Mouse (Mus musculus) MEL (cell line): ENCODE measurements at regions not wholly inside any gene's neighbourhood (a gene's known extent, or its start where the extent isn't known, plus 50 kb on each side); places are given as distances from the start of the nearest gene placed in this dataset.

Experiments
- DNase-seq: peaks from one replicate; pipeline ENCODE4 v3.0.0; 2011; ENCODE audit warnings: low read depth, low spot score
- H3K27ac ChIP-seq: 2 replicates; pipeline ENCODE4 v1.5.1; 2012; ENCODE audit warnings: low read depth, mild to moderate bottlenecking, control low read depth, low read length, moderate library complexity; ENCODE audit not compliant: control insufficient read depth
- H3K27me3 ChIP-seq, 2 experiments: fragments of 150-350 bp in 1 of 2; sonication (generic) in 1 of 2; 2 replicates each; pipeline ENCODE4 v1.6.1; 2012; ENCODE audit warnings: low read length in 2 of 2, mild to moderate bottlenecking in 2 of 2, improper control_type of control experiment in 1 of 2, moderate library complexity in 1 of 2; ENCODE audit not compliant: insufficient read depth in 2 of 2, control insufficient read depth in 1 of 2
- H3K36me3 ChIP-seq, 2 experiments: 2 replicates each; pipeline ENCODE4 v1.6.1; 2012 to 2014; ENCODE audit warnings: low read length in 2 of 2, improper control_type of control experiment in 1 of 2, inconsistent platforms in 1 of 2, mild to moderate bottlenecking in 1 of 2; ENCODE audit not compliant: insufficient read depth in 2 of 2, control insufficient read depth in 1 of 2
- H3K4me1 ChIP-seq, 2 experiments: fragments of 150-350 bp in 1 of 2; sonication (generic) in 1 of 2; 2 replicates each; pipeline ENCODE4 v1.6.1; 2012; ENCODE audit warnings: low read length in 2 of 2, improper control_type of control experiment in 1 of 2, mild to moderate bottlenecking in 1 of 2; ENCODE audit not compliant: insufficient read depth in 2 of 2, control insufficient read depth in 1 of 2
- H3K4me3 ChIP-seq, 2 experiments: fragments of 150-350 bp in 1 of 2; sonication (generic) in 1 of 2; 2 replicates each; pipeline ENCODE4 v1.5.1; 2012; ENCODE audit warnings: low read depth in 2 of 2, low read length in 2 of 2, mild to moderate bottlenecking in 2 of 2, moderate library complexity in 2 of 2, control low read depth in 1 of 2, improper control_type of control experiment in 1 of 2; ENCODE audit not compliant: control insufficient read depth in 1 of 2, insufficient read depth in 1 of 2
- H3K79me2 ChIP-seq: 2 replicates; pipeline ENCODE4 v1.6.1; 2012; ENCODE audit warnings: mild to moderate bottlenecking, low read length, moderate library complexity; ENCODE audit not compliant: control insufficient read depth, poor library complexity, insufficient read depth
- H3K9ac ChIP-seq: 2 replicates; pipeline ENCODE4 v1.6.1; 2012; ENCODE audit warnings: low read depth, mild to moderate bottlenecking, control low read depth, low read length, moderate library complexity; ENCODE audit not compliant: control insufficient read depth, poor library complexity, severe bottlenecking
- H3K9me3 ChIP-seq: fragments of 150-350 bp; sonication (generic); replicated peaks from 2 replicates; pipeline ENCODE4 v1.6.1; 2012; ENCODE audit warnings: mild to moderate bottlenecking, low read length, improper control_type of control experiment, moderate library complexity; ENCODE audit not compliant: insufficient read depth
- CHD1 ChIP-seq: IDR thresholded peaks from 2 replicates; pipeline ENCODE4 v1.6.1; 2012; ENCODE audit warnings: low read depth, mild to moderate bottlenecking, inconsistent platforms, low read length, improper control_type of control experiment
- ETS1 ChIP-seq: IDR thresholded peaks from 2 replicates; pipeline ENCODE4 v1.6.1; 2012; ENCODE audit warnings: low read depth, mild to moderate bottlenecking, inconsistent platforms, low read length, improper control_type of control experiment, moderate library complexity
- HCFC1 ChIP-seq: IDR thresholded peaks from 2 replicates; pipeline ENCODE4 v1.6.1; 2012; ENCODE audit warnings: low read depth, mild to moderate bottlenecking, inconsistent platforms, low read length, improper control_type of control experiment, moderate library complexity
- JUND ChIP-seq: IDR thresholded peaks from 2 replicates; pipeline ENCODE4 v1.6.1; 2011; ENCODE audit warnings: low read depth, mild to moderate bottlenecking, improper control_type of control experiment, low read length
- MEF2A ChIP-seq: IDR thresholded peaks from 2 replicates; pipeline ENCODE4 v1.6.1; 2014; ENCODE audit warnings: low read depth, mild to moderate bottlenecking, inconsistent platforms, low read length, improper control_type of control experiment; ENCODE audit not compliant: poor library complexity, insufficient replicate concordance, severe bottlenecking; ENCODE audit errors: extremely low read depth
- MXI1 ChIP-seq: IDR thresholded peaks from 2 replicates; pipeline ENCODE4 v1.6.1; 2011; ENCODE audit warnings: mild to moderate bottlenecking, low read depth, low read length, improper control_type of control experiment
- NRF1 ChIP-seq: IDR thresholded peaks from 2 replicates; pipeline ENCODE4 v1.6.1; 2014; ENCODE audit warnings: low read depth, mild to moderate bottlenecking, inconsistent platforms, low read length, improper control_type of control experiment, moderate library complexity; ENCODE audit not compliant: poor library complexity, insufficient read depth, severe bottlenecking
- POLR2AphosphoS5 ChIP-seq: IDR thresholded peaks from 2 replicates; pipeline ENCODE4 v1.6.1; 2012; ENCODE audit warnings: low read depth, borderline replicate concordance, mild to moderate bottlenecking, inconsistent platforms, low read length, moderate library complexity, mixed read lengths
- RAD21 ChIP-seq: IDR thresholded peaks from 2 replicates; pipeline ENCODE4 v1.6.1; 2011; ENCODE audit warnings: mild to moderate bottlenecking, low read depth, low read length, improper control_type of control experiment
- SMC3 ChIP-seq: IDR thresholded peaks from 2 replicates; pipeline ENCODE4 v1.6.1; 2011; ENCODE audit warnings: low read depth, low read length, improper control_type of control experiment
- TCF12 ChIP-seq: IDR thresholded peaks from 2 replicates; pipeline ENCODE4 v1.6.1; 2014; ENCODE audit warnings: low read depth, mild to moderate bottlenecking, inconsistent platforms, low read length, improper control_type of control experiment, moderate library complexity
- ZKSCAN1 ChIP-seq: IDR thresholded peaks from 2 replicates; pipeline ENCODE4 v1.6.1; 2012; ENCODE audit warnings: low read depth, mild to moderate bottlenecking, inconsistent platforms, low read length, improper control_type of control experiment, moderate library complexity
- ZMIZ1 ChIP-seq: IDR thresholded peaks from 2 replicates; pipeline ENCODE4 v1.6.1; 2012; ENCODE audit warnings: low read depth, mild to moderate bottlenecking, inconsistent platforms, low read length, improper control_type of control experiment, moderate library complexity

- Histone ChIP-seq H3K79me2 (no peaks in the 10 kb centered on the region), H3K27me3 (peaks cover 0 to 2% of the 10 kb centered on the region in 2 experiments; a peak in 1 of 4 replicates), H3K27ac (no peak overlapping the region), H3K4me1 (no peaks in the 10 kb centered on the region), H3K9me3 (no peaks in the 10 kb centered on the region), H3K9ac (no peak overlapping the region), H3K36me3 (no peaks in the 10 kb centered on the region), H3K4me3 (no peak overlapping the region)
- TF ChIP-seq JUND (no peak), CHD1 (no peak), MXI1 (no peak), POLR2AphosphoS5 (no peak), ZMIZ1 (no peak), RAD21 (no peak), NRF1 (no peak), MEF2A (no peak), ETS1 (no peak)
- DNase-seq = no peak
Measured at GRCm38 (mm10) chr16:93079660-93080390, 253.9 kb upstream of the Runx1 start.

- Histone ChIP-seq H3K79me2 (no peaks in the 10 kb centered on the region), H3K27me3 (peaks cover 0 to 2% of the 10 kb centered on the region in 2 experiments; a peak in 1 of 4 replicates), H3K4me1 (no peaks in the 10 kb centered on the region), H3K9ac (no peak overlapping the region), H3K27ac (no peak overlapping the region), H3K4me3 (no peak overlapping the region), H3K36me3 (no peaks in the 10 kb centered on the region), H3K9me3 (no peaks in the 10 kb centered on the region)
- TF ChIP-seq SMC3 = no peak
- DNase-seq = no peak
Measured at GRCm38 (mm10) chr16:93078909-93079308, 253.0 kb upstream of the Runx1 start.

GRCm38 (mm10) chr16:93075488-93075887 lies 249.5 kb upstream of the Runx1 start:
- TF ChIP-seq HCFC1 = no peak
- TF ChIP-seq JUND = no peak
- no peak for TF ChIP-seq RAD21
- no peak for TF ChIP-seq TCF12
- TF ChIP-seq ZKSCAN1 = no peak
- Histone ChIP-seq H3K4me3 (no peak overlapping the region), H3K4me1 (no peaks in the 10 kb centered on the region), H3K36me3 (no peaks in the 10 kb centered on the region), H3K27ac (no peak overlapping the region), H3K79me2 (no peaks in the 10 kb centered on the region), H3K27me3 (peaks cover 3% of the 10 kb centered on the region in 2 experiments; a peak in 2 of 4 replicates), H3K9me3 (no peaks in the 10 kb centered on the region), H3K9ac (no peak overlapping the region)
- no peak for DNase-seq
